Mouse (Mus musculus) left cerebral cortex, adult 18-20 months (tissue): Measurements from ENCODE around the gene BC037034. TPM values are rescaled to one million over a fixed set of nuclear protein-coding genes. Genes with fewer than 3 reads are reported as not detected.
"Not testable (repeated sequence)": the region's sequence is repeated elsewhere in the genome, so short reads cannot be mapped to it uniquely, and the experiment has no call there.

Experiments
- DNase-seq, 2 experiments: peaks; one replicate each; pipeline ENCODE4 v3.0.0; 2021 to 2022; ENCODE audit warnings: low spot score in 2 of 2, mixed read lengths in 1 of 2
- total RNA-seq, 2 experiments: library from RNA; stranded (reverse); gene quantifications; 2 replicates each; pipeline ENCODE4 v1.2.3; 2021

BC037034 gene
- total RNA-seq, 2 experiments from 2014 or later = 61.4 to 71.1 TPM

DNA sequence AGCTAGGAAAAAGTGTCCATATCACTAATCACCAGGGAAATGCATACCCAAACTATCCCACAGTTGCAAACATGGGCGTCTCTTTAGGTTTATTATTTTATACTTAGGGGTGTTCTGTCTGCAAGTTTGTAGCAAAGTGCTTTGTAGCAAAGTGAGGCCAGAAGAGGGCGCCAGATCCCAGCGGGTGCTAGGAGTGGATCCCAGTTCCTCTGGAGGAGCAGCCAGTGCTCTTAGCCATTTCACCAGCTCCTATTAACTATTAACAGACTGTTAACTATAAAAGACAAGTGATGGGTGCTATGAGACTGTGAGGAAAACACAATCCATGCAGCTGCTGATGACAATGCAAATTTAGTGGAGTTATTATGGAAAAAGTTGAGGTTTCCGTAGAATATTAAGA is 41.7 kb downstream of the BC037034 start:
- DNase-seq = peak; percentile 87 to 93

DNA sequence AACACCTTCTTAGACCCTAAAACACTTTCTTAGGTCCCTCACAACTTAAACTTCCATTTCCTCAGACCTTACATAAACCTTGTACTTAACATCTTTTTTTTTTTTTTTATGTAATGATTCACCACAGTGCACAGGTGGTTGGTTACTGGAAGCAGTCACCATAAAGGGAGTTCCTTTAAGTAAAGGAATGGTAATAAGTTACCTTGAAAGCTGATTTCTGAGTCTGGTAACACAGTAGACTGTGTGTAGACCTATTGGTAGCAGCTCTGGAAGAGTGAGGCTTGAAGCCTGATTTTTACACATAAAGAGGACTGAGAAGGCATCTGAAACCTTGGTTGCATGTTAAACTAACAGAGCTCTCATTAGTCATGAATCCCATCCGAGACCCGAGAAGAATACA is 44.0 kb downstream of the BC037034 start:
- DNase-seq = no peak

DNA sequence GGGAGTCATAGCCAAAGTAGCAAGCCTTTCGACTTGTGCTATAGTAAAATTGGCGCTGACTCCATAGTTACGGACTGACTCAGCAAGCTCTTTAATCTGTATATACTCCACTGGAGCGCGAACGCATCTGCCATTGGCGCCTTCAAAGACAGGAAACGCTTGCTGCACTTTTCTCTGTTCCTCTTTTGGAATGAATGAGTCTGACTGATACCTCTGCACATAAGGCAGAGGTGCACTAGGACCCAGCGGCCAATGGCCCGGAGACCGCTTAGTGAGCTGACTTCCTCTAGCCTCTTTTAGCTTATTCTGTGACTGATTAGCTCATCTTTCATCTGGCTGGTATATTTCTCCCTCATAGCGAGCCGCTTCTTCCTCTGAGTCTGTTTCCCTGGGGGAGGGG is 47.2 kb downstream of the BC037034 start:
- not testable (repeated sequence) for DNase-seq

Other genes starting within 250 kb of the BC037034 start
- gene Smok3a, start 242.8 kb downstream of the BC037034 start, total RNA-seq = not detected
- gene Smok3b, start 242.6 kb downstream of the BC037034 start, total RNA-seq = not detected
- gene Smok3c, start 210.8 kb downstream of the BC037034 start, total RNA-seq = not detected
- 10 to 100 TPM; 40.5 to 42.3 TPM for gene Zkscan1, start 178.9 kb downstream of the BC037034 start, total RNA-seq
- gene Zscan21, start 147.1 kb downstream of the BC037034 start, total RNA-seq = 10 to 100 TPM; 17.2 to 17.4 TPM
- 10 to 100 TPM; 11.2 to 12.6 TPM for gene Zfp113, start 108.3 kb downstream of the BC037034 start, total RNA-seq
- 100 to 1,000 TPM; 142 to 146 TPM for gene Cops6, start 103.0 kb downstream of the BC037034 start, total RNA-seq
- gene Ap4m1, start 92.0 kb downstream of the BC037034 start, total RNA-seq = 10 to 100 TPM; 19.9 to 22.1 TPM
- gene Mcm7, start 91.6 kb downstream of the BC037034 start, total RNA-seq = 10 to 100 TPM; 14.0 to 15.7 TPM
- 10 to 100 TPM; 42.4 to 43.2 TPM for gene Taf6, start 76.6 kb downstream of the BC037034 start, total RNA-seq
- 10 to 100 TPM; 13.0 to 16.3 TPM for gene Cnpy4, start 76.5 kb downstream of the BC037034 start, total RNA-seq
- gene Mblac1, start 69.7 kb downstream of the BC037034 start, total RNA-seq = 1 to 10 TPM; 8.6 TPM
- gene Nxpe5, start 38.1 kb downstream of the BC037034 start, total RNA-seq = under 1 TPM; 0.23 to 0.26 TPM
- 10 to 100 TPM; 50.7 to 56.1 TPM for gene Lamtor4, start 8.6 kb downstream of the BC037034 start, total RNA-seq
- gene Gal3st4, start 8.8 kb upstream of the BC037034 start, total RNA-seq = 1 to 10 TPM; 2.5 to 3.5 TPM
- gene Gm43720, start 15.9 kb upstream of the BC037034 start, total RNA-seq = not detected
- gene Gpc2, start 16.0 kb upstream of the BC037034 start, total RNA-seq = 1 to 10 TPM in 1 of 2 experiments, under 1 TPM in 1; 0.95 to 1.2 TPM
- 1 to 10 TPM in 1 of 2 experiments, under 1 TPM in 1; 0.37 to 1.3 TPM for gene Stag3, start 16.2 kb upstream of the BC037034 start, total RNA-seq
- under 1 TPM in 1 of 2 experiments, not detected in 1; 0.42 TPM for gene Pvrig, start 77.9 kb upstream of the BC037034 start, total RNA-seq
- 10 to 100 TPM; 21.2 to 22.1 TPM for gene Zfp157, start 177.4 kb upstream of the BC037034 start, total RNA-seq